Mouse (Mus musculus): ENCODE measurements around the gene Slc12a1.
"Not testable (repeated sequence)": the region's sequence is repeated elsewhere in the genome, so short reads cannot be mapped to it uniquely, and the experiment has no call there.

Slc12a1 gene

GRCm38 (mm10) chr2:125152388-125152787 is at the start of gene Slc12a1:
Gene Slc12a1 (plus strand): TSS chr2:125152505.
- DNase-seq (ENCODE audit: low read depth, low spot score) = no peak

- not testable (repeated sequence) for DNase-seq (ENCODE audit: low read depth, low spot score)
Observed at GRCm38 (mm10) chr2:125104491-125104890, 47.8 kb upstream of the Slc12a1 start.

- DNase-seq (ENCODE audit: low read depth, low spot score) = not testable (repeated sequence)
Observed at GRCm38 (mm10) chr2:125106536-125106935, 45.8 kb upstream of the Slc12a1 start.

- no peak for DNase-seq (ENCODE audit: low read depth, low spot score)
Observed at GRCm38 (mm10) chr2:125119381-125120110, 32.8 kb upstream of the Slc12a1 start.

- peak; percentile 28 for DNase-seq (ENCODE audit: low read depth, low spot score)
Observed at GRCm38 (mm10) chr2:125122288-125122623, 30.0 kb upstream of the Slc12a1 start.

- peak; percentile 36 for DNase-seq (ENCODE audit: low read depth, low spot score)
Observed at GRCm38 (mm10) chr2:125122624-125123476, 29.5 kb upstream of the Slc12a1 start.

- DNase-seq (ENCODE audit: low read depth, low spot score) = peak; percentile 71
Observed at GRCm38 (mm10) chr2:125123477-125123852, 28.8 kb upstream of the Slc12a1 start, which contains the start of gene Myef2. Gene Myef2 (minus strand): TSS chr2:125123661.

GRCm38 (mm10) chr2:125125824-125126223 is 26.5 kb upstream of the Slc12a1 start:
- DNase-seq (ENCODE audit: low read depth, low spot score) = no peak

GRCm38 (mm10) chr2:125126792-125127191 is 25.5 kb upstream of the Slc12a1 start:
- no peak for DNase-seq (ENCODE audit: low read depth, low spot score)

- no peak for DNase-seq (ENCODE audit: low read depth, low spot score)
Observed at GRCm38 (mm10) chr2:125134113-125134512, 18.2 kb upstream of the Slc12a1 start.

GRCm38 (mm10) chr2:125135903-125136811 is 16.1 kb upstream of the Slc12a1 start, which contains the start of gene Ctxn2:
Gene Ctxn2 (plus strand): TSS chr2:125136692.
- peak; percentile 39 for DNase-seq (ENCODE audit: low read depth, low spot score)

GRCm38 (mm10) chr2:125136846-125137245 is 15.5 kb upstream of the Slc12a1 start:
- no peak for DNase-seq (ENCODE audit: low read depth, low spot score)

- DNase-seq (ENCODE audit: low read depth, low spot score) = peak; percentile 14
Observed at GRCm38 (mm10) chr2:125142336-125142735, 10.0 kb upstream of the Slc12a1 start.

- no peak for DNase-seq (ENCODE audit: low read depth, low spot score)
Observed at GRCm38 (mm10) chr2:125154294-125154693, 2.0 kb downstream of the Slc12a1 start.

GRCm38 (mm10) chr2:125155504-125155903 is 3.2 kb downstream of the Slc12a1 start:
- no peak for DNase-seq (ENCODE audit: low read depth, low spot score)

- no peak for DNase-seq (ENCODE audit: low read depth, low spot score)
Observed at GRCm38 (mm10) chr2:125162012-125162470, 9.7 kb downstream of the Slc12a1 start.

GRCm38 (mm10) chr2:125178225-125178798 is 26.0 kb downstream of the Slc12a1 start:
- peak; percentile 57 for DNase-seq (ENCODE audit: low read depth, low spot score)

GRCm38 (mm10) chr2:125187904-125188303 is 35.6 kb downstream of the Slc12a1 start:
- no peak for DNase-seq (ENCODE audit: low read depth, low spot score)

GRCm38 (mm10) chr2:125189197-125189596 is 36.9 kb downstream of the Slc12a1 start:
- no peak for DNase-seq (ENCODE audit: low read depth, low spot score)

- no peak for DNase-seq (ENCODE audit: low read depth, low spot score)
Observed at GRCm38 (mm10) chr2:125192905-125193304, 40.6 kb downstream of the Slc12a1 start.

- DNase-seq (ENCODE audit: low read depth, low spot score) = no peak
Observed at GRCm38 (mm10) chr2:125196771-125197170, 44.5 kb downstream of the Slc12a1 start.

Measured in brain, embryonic 18.5 days (tissue).